Mouse (Mus musculus) neural tube, embryonic 10.5 days (tissue): ENCODE data around the gene Cdr2l.

Experiments
- DNase-seq: peaks from one replicate; pipeline ENCODE4 v3.0.0-alpha.2; 2017; ENCODE audit warnings: low spot score; ENCODE audit errors: extremely low spot score

The Cdr2l gene

GRCm38 (mm10) chr11:115405723-115406122, 24.0 kb downstream of the Cdr2l start:
- no peak for DNase-seq

DNA sequence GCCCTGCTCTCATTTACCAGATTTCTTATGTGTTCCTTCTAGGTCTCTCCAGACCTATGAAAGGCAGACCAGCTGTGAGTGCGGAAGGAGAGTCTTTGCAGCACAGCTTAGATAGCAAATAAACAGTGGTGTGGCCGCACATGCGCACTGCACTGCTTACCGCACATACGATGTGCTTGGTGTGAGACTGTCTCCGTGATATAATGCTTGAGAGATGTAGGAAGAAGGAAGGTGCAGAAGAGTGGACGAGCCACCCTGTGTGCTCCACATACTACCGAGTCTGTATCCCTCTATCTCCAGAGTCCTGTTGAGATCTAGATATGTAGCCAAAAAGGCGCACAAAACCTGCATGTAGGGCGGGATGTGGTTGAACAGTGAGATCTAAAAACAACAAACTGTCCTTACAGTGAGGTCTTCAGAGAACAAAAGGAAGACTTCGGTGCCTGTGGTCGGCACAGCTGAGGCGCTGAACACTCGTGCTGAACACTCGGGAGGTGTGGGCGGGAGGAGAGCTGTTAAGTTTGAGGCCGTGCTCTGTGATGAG, 25.2 kb downstream of the Cdr2l start:
- no peak for DNase-seq

- no peak for DNase-seq
Measured at GRCm38 (mm10) chr11:115408266-115408920, 26.7 kb downstream of the Cdr2l start.

- no peak for DNase-seq
Measured at GRCm38 (mm10) chr11:115409556-115409955, 27.8 kb downstream of the Cdr2l start.

GRCm38 (mm10) chr11:115419531-115420237, 38.0 kb downstream of the Cdr2l start, which contains the start of the genes Atp5h and Kctd2:
Gene Atp5h (minus strand): TSS chr11:115419962.
Gene Kctd2 (plus strand): TSS chr11:115420128.
- DNase-seq: peak; percentile 91

DNA sequence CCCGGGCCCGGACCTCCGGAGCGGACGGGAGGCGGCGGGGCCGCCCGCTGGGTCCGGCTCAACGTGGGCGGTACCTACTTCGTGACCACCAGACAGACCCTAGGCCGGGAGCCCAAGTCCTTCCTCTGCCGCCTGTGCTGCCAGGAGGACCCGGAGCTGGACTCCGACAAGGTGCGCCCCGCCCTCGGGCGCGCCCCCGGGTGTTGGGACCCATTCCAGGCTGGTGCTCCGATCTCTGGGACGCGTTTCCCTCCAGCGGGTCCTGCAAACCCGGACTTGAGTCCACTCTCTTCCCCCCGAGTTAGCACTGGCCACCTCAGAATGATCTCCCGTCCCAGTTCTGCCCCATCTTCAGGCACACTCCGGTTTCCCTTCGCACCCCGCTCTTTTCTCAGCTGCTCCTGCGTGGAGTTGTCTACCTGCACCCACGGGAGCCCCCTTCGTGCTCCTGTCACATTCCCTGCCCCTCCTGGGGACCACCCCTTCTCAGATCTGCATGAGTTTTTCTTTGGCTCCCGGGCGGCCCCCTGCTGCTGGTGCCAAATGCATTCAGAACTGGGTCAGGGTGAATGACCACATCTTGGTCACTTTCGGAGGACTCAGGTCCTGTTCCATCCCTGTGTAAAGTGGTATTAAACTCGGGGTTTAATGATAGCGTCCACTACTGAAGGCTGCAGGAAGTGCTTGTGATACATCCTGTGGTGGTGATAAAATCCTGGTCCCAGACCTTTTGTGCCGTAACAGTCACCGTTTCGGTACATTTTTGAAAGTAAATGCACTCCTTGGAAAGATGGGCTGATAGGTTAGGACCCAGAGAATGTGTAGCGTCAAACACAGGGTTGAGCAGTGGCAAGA, 38.8 kb downstream of the Cdr2l start:
- peak; percentile 66 for DNase-seq

DNA sequence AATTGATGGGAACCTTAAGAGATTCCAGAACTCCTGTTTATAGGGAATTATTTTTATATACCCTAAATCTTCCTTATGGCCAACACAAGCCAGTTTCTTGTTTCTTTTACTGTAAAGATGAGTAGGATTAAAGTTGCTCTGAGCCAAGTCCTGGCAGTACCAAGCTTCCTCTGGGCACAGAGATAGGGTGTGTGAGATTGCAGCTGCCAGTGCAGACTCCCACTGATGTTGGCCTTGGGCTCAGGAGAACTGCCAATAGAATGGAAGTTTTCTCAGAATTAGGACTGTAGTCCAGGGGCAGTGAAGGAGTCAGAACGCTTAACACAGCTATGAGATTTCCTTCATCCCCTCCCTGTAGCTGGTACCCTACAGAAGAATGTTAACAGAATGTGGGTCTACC, 39.6 kb downstream of the Cdr2l start:
- no peak for DNase-seq

DNA sequence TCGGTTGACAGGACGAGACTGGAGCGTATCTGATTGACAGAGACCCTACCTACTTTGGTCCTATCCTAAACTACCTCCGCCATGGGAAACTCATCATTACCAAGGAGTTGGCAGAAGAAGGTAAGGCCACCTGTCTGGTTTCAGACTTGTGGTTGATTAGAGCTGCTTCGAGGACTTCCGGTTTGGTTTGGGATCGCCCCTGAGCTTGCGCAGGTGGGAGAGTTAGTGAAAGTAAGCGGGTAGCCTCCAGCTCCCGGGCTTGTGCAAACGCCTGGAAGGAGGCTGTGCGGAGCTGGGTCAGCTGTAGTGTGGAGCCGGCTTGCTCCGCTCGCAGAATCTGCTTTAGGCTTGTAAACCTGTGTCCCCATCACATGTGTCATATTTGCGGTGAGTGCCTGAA, 40.3 kb downstream of the Cdr2l start:
- DNase-seq: no peak

DNA sequence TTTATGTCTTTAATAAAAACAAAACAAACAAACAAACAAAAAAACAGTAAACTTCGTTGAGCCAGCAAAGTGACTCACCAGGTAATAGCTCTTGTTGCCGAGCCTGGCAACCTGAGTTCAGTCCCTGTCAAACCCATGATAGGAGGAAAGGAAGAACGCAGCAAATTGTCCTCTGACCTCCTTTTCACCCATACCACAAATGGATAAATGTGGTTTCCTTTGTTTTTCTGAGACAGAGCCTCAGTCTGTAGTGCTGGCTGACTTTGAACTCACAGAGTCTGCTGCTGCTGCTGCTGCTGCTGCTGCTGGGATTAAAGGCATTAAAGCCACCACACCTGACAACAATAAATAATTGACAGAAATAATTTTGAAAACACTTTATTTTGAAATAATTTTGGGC, 41.4 kb downstream of the Cdr2l start:
- no peak for DNase-seq

GRCm38 (mm10) chr11:115424666-115425065, 43.0 kb downstream of the Cdr2l start:
- no peak for DNase-seq

DNA sequence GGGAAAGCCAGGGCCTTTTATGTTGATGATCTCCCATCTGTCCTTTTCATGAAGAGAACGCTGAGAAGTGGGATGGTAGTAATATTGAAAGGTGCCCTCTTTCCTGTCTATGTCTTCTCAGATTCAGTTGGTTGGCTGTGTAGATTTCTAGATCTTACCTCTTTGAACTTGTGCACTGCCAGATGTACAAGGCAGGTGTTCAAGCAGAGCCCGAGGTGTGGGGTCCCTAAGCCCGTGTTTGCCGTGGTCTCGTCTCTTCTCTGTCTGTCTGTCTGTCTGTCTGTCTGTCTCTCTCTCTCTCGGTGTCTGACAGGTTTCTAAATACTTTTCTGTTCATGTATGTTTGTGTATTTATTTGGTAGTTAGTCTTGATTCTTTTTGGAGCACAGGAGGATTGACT, 44.0 kb downstream of the Cdr2l start:
- no peak for DNase-seq

DNA sequence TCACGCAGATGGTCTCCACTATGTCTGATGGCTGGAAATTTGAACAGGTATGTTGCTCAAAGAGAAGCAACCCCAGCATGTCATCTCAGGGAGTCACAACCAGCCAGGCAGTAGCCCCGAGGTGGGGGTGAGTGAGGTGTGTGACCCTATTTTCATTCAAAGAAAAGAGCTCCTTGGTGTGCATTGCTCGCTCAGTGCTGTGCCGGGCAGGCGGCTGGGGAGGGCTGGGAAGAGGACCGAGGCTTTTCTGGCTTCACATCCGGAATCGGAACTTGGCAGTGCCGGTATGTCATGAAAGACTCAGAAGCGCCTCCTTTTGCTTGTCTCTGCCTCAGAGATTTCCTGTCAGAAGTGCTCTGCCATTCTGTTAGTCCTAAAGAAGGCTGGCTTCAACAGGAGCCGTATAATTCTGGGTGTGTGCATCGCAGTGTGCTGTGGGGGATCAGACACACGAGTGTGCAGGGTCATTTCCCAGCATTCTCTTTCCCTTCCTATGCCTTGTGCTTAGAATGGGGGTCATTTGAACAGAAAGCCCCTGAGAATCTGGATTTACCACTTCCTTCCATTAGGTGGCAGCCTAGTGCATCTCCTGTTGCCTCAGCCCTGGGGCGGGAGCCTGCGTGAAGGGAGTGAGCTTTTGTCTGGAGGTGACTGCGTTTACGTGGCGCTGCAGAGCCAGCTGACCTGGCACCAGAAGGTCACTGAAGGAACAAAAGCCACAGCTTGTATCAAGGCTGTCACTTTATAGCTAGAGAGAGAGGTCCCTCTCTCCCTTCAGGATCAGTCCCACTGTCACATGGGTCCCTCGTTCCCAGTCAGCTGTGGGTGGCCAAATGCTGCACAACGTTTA, 46.0 kb downstream of the Cdr2l start:
- DNase-seq: peak; percentile 80

GRCm38 (mm10) chr11:115429307-115429706, 47.6 kb downstream of the Cdr2l start:
- no peak for DNase-seq

DNA sequence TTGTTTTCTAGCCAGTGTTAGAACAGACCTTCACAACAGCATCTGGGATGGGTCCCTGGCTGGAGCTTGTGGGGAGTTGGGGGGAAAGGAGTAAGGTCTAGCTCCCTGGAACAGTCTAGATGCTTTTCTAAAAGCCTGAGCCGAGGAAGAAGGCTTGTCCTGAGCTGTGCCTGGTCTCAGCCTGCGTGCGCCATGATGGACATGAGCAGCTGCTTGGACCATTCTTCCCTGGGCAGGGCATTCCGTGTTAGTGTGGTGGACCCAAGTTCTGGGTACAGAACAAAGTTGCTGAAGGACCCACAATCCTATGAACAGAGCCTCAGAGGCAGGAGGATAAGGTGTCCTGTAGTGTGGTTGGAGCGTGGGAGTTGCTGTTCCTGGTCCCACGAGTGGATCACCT, 48.8 kb downstream of the Cdr2l start:
- no peak for DNase-seq

- no peak for DNase-seq
Measured at GRCm38 (mm10) chr11:115432814-115433213, 51.1 kb downstream of the Cdr2l start.

GRCm38 (mm10) chr11:115433342-115433741, 51.6 kb downstream of the Cdr2l start:
- no peak for DNase-seq

DNA sequence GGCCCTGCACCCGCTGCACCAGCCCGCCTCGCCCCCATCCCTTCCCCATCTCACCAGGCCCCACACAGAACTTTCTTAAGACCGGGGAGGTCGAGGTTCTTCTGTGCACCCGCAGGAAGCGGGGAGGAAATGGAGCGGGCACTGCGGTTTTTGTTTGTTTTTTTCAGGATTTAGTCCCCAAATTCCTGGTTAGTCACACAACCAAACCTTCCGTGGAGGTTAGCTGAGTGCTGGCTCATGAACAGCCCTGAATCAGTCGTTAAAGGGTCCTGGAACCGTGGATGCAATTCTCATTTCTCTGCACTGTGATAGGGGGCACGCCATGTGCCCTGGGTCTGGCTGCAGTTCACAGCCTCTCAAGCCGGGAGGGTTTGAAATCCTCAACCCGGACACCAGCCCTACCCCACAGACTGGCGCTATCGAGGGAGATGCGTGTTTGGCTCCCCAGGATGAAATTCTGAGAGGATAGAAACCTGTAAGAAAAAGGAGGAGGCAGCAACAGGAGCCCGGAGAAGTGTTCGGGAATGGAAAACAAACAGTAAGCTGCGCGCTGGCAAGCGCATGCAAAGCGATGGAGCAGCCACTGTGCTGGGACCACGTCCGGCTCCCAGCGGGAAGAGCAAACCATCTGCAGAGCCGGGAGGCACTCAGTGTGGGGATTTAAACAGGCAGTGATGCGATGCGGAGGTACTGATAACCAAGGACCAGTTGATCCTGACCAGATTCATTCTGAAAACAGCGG, 54.1 kb downstream of the Cdr2l start:
- peak; percentile 71 for DNase-seq

DNA sequence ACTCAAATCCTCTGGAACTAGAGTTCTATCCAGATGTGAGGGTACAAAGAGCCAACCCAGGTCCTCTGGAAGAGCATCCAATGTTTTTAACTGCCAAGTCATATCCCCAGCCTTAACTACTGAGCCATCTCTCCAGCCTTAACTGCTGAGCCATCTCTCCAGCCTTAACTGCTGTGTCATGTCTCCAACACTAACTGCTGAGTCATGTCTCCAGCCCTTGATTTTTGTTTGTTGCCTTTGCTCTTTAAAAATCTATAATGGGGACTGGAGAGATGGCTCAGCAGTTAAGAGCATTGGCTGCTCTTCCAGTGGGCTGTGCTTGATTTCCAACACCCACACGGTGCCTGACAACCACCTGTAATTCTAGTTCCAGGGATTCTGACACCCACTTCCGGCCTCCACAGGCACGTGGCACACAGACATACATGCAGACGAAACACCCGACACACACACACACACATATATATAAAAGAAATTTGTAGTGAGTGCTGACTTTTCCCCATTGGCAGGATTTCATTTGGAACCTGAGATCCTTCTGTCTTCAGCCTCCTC, 55.9 kb downstream of the Cdr2l start:
- no peak for DNase-seq

DNA sequence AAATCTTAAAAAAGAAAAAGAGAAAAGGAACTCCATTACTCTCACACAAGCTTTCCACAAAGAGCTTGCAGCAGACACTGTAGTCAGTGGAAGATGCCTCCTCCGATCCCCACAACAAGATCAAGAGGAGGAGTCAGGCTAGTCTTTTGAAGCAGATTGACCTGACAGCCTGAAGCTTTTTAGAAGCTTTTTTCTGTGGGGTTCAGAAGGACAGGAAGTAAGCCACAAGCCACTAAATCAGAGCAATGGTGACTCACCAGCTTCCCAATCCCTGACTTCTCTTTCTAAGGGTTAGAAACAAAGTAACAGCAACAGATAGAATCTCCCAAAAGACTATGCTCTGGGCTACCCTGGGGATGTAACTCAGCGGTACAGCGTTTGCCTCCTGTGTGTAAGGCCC, 57.6 kb downstream of the Cdr2l start:
- no peak for DNase-seq
